Mouse (Mus musculus) ES-Bruce4 (cell line): ENCODE data around the gene Smarcad1. TPM values are rescaled to one million over a fixed set of nuclear protein-coding genes. Genes with fewer than 3 reads are reported as not detected.

ENCODE experiments used
- H3K27ac ChIP-seq: 2 replicates; pipeline ENCODE4 v1.5.1; 2012; ENCODE audit warnings: low read length, inconsistent platforms; ENCODE audit not compliant: insufficient read depth
- H3K27me3 ChIP-seq: 2 replicates; pipeline ENCODE4 v1.6.1; 2012; ENCODE audit warnings: mild to moderate bottlenecking, low read length, inconsistent platforms; ENCODE audit not compliant: control insufficient read depth, poor library complexity, insufficient read depth, severe bottlenecking
- H3K36me3 ChIP-seq: 2 replicates; pipeline ENCODE4 v1.6.1; 2012; ENCODE audit warnings: inconsistent platforms, mild to moderate bottlenecking, low read length, moderate library complexity; ENCODE audit not compliant: control insufficient read depth, poor library complexity, insufficient read depth, severe bottlenecking
- H3K4me1 ChIP-seq: one replicate; pipeline ENCODE4 v1.8.1; 2011; ENCODE audit warnings: low read length; ENCODE audit not compliant: control insufficient read depth, insufficient read depth
- H3K4me3 ChIP-seq: 2 replicates; pipeline ENCODE4 v1.5.1; 2011; ENCODE audit warnings: low read depth, mild to moderate bottlenecking, low read length
- H3K9ac ChIP-seq: 2 replicates; pipeline ENCODE4 v1.6.1; 2012; ENCODE audit warnings: low read depth, mild to moderate bottlenecking, inconsistent platforms; ENCODE audit not compliant: poor library complexity, severe bottlenecking
- H3K9me3 ChIP-seq: replicated peaks from 2 replicates; pipeline ENCODE4 v1.6.1; 2012; ENCODE audit warnings: mild to moderate bottlenecking, low read length, inconsistent platforms; ENCODE audit not compliant: control insufficient read depth, poor library complexity, insufficient read depth, severe bottlenecking
- CTCF ChIP-seq: IDR thresholded peaks from one replicate; pipeline ENCODE4 v1.8.1; 2011; ENCODE audit warnings: low read depth, low read length
- EP300 ChIP-seq: IDR thresholded peaks from 2 replicates; pipeline ENCODE4 v1.6.1; 2011; ENCODE audit warnings: low read depth, low read length; ENCODE audit not compliant: insufficient read depth
- POLR2A ChIP-seq: IDR thresholded peaks from one replicate; pipeline ENCODE4 v1.8.1; 2011; ENCODE audit warnings: low read length; ENCODE audit not compliant: insufficient read depth
- polyA plus RNA-seq: library from polyadenylated mRNA; stranded (reverse); fragments of >200 nt; gene quantifications from 2 replicates; pipeline ENCODE4 v1.2.4, GENCODE M21; 2011; ENCODE audit warnings: low read depth; ENCODE audit not compliant: missing spikeins, insufficient read depth, insufficient read length

Smarcad1 gene
- polyA plus RNA-seq, 1 experiment, result 139 TPM

- TF ChIP-seq EP300 (no peak), POLR2A (no peak), CTCF (no peak)
- Histone ChIP-seq H3K4me3 (no peak overlapping the region), H3K36me3 (peaks cover 50% of the 10 kb centered on the region), H3K27ac (no peak overlapping the region), H3K4me1 (no peaks in the 10 kb centered on the region), H3K9me3 (no peaks in the 10 kb centered on the region), H3K9ac (no peak overlapping the region), H3K27me3 (no peaks in the 10 kb centered on the region)
These were observed 72.5 kb downstream of the Smarcad1 start for GRCm38 (mm10) chr6:65114902-65115301.

GRCm38 (mm10) chr6:65117540-65117939, 75.2 kb downstream of the Smarcad1 start:
- no peaks in the 10 kb centered on the region for H3K27me3 ChIP-seq
- no peak overlapping the region for H3K4me3 ChIP-seq
- no peak overlapping the region for H3K27ac ChIP-seq
- no peaks in the 10 kb centered on the region for H3K9me3 ChIP-seq
- H3K4me1 ChIP-seq, result no peaks in the 10 kb centered on the region
- TF ChIP-seq EP300 (no peak), POLR2A (no peak), CTCF (no peak)
- H3K36me3 ChIP-seq, result peaks cover 33% of the 10 kb centered on the region
- H3K9ac ChIP-seq, result no peak overlapping the region

- Histone ChIP-seq H3K27me3 (no peaks in the 10 kb centered on the region), H3K4me1 (no peaks in the 10 kb centered on the region), H3K27ac (no peak overlapping the region), H3K9ac (no peak overlapping the region), H3K36me3 (no peaks in the 10 kb centered on the region), H3K4me3 (no peak overlapping the region), H3K9me3 (no peaks in the 10 kb centered on the region)
- TF ChIP-seq EP300 (no peak), CTCF (peak; percentile 73), POLR2A (no peak)
These were observed 83.8 kb downstream of the Smarcad1 start for GRCm38 (mm10) chr6:65126074-65126726.

- H3K27me3 ChIP-seq, result no peaks in the 10 kb centered on the region
- H3K36me3 ChIP-seq, result no peaks in the 10 kb centered on the region
- TF ChIP-seq EP300, result no peak
- H3K27ac ChIP-seq, result no peak overlapping the region
- H3K9me3 ChIP-seq, result no peaks in the 10 kb centered on the region
- H3K9ac ChIP-seq, result no peak overlapping the region
- no peak overlapping the region for H3K4me3 ChIP-seq
- H3K4me1 ChIP-seq, result no peaks in the 10 kb centered on the region
These were observed 90.0 kb downstream of the Smarcad1 start for GRCm38 (mm10) chr6:65132376-65132775.

GRCm38 (mm10) chr6:65137802-65138201, 95.4 kb downstream of the Smarcad1 start:
- TF ChIP-seq CTCF, result no peak
- no peak for TF ChIP-seq POLR2A
- TF ChIP-seq EP300, result no peak
- no peaks in the 10 kb centered on the region for H3K9me3 ChIP-seq
- no peaks in the 10 kb centered on the region for H3K27me3 ChIP-seq
- H3K27ac ChIP-seq, result no peak overlapping the region
- H3K36me3 ChIP-seq, result no peaks in the 10 kb centered on the region
- no peak overlapping the region for H3K9ac ChIP-seq
- no peaks in the 10 kb centered on the region for H3K4me1 ChIP-seq
- H3K4me3 ChIP-seq, result no peak overlapping the region

- H3K27ac ChIP-seq, result no peak overlapping the region
- H3K4me1 ChIP-seq, result no peaks in the 10 kb centered on the region
These were observed 95.9 kb downstream of the Smarcad1 start for GRCm38 (mm10) chr6:65138243-65138642.

More at GRCm38 (mm10) chr6:65138243-65138642, 95.9 kb downstream of the Smarcad1 start:
- TF ChIP-seq EP300 (no peak), CTCF (no peak), POLR2A (no peak)
- H3K4me3 ChIP-seq, result no peak overlapping the region
- H3K9me3 ChIP-seq, result no peaks in the 10 kb centered on the region
- H3K9ac ChIP-seq, result no peak overlapping the region
- no peaks in the 10 kb centered on the region for H3K36me3 ChIP-seq
- H3K27me3 ChIP-seq, result no peaks in the 10 kb centered on the region
